Mouse (Mus musculus) yolk sac, embryonic 10.5 days (tissue): ENCODE measurements around the gene Ccdc124.

Experiments used
- DNase-seq: peaks from one replicate; pipeline ENCODE4 v3.0.0-alpha.2; 2017; ENCODE audit warnings: low spot score

Gene Ccdc124

DNA sequence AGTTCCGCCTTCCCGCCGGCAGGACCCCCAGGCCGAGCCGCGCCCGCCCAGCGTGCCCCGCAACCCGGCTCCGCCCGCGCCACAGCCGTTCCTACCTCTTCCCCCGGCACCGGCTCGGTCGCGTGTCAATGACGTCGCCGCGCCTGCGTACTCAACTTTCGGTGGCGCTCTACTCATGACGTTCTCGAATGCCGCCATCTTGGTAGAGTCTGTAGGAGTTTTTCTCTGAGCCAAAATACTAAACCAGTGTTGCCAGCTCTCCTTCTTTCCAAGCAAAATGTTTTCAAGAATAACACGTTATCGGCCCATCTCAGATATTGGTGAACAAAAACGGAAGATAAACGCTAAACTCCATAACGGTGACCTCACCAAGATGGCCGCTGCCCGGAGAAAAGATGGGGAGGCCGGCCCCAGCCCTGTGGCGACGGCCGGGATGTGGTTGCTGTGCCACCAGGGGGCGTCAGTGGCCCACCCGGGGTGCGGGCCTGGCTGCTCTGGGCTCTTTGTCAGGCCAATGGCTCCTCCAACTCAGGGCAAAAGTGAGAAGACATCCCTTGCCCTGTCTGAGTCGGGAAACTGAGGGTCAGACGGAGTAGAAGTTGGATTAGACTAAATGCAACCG lies at the start of gene Ccdc124:
Ccdc124 (minus strand) TSS at position 572 of the 622 bp plus-strand sequence.
- DNase-seq = peak; percentile 95

DNA sequence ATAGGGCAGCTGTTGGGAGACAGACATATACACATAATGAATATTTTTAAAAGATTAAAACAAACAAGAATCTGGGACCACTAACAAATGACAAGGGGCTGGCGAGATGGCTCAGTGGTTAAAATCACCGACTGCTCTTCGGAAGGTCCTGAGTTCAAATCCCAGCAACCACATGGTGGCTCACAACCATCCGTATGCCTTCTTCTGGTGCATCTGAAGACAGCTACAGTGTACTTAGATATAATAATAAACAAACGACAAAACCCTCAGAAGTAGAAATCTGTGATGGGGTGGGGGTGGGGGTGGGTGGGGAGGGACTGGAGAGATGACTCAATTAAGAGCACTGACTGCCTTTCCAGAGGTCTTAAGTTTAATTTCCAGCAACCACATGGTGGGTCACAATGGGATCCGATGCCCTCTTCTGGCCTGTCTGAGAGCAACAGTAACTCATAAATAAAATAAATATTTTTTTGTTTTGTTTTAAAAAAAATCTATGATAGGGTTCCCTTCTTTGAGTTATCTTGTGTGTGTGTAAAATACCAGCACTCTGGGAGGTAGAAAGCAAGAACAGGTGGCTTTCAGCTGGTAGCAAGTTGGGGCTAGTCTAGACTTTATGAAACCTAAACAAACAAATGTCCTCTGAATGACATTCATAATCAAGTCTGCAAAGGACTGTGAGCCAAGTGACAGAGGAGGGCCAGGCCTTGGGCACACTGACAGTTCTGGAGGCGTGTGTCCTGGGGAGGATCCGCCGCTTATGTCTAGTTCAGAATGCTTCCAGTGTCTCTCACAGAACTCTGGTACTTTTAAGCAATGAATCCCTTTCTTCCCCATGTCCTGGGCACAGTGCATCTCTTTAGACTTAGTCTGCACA lies 46.6 kb upstream of the Ccdc124 start:
- DNase-seq = no peak

DNA sequence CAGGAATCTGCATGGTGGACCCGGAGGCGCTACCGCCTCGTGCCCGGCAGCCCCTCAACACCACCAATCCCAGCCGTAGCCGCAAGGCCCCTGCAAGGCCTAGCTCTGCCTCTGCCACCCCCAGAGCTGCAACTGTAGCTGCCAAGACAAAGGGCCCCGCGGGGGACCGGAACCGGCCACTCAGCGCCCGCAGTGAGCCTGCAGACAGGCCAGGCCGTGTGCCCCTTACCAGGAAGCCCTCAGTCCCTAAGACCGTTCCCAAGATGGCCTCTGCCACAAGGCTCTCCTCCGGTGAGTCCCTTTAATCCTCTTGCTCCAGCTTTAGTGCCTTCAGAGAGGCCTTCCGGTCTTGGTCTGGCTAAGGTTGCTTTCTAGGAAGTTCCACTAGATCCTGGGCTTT lies 41.0 kb upstream of the Ccdc124 start:
- no peak for DNase-seq

DNA sequence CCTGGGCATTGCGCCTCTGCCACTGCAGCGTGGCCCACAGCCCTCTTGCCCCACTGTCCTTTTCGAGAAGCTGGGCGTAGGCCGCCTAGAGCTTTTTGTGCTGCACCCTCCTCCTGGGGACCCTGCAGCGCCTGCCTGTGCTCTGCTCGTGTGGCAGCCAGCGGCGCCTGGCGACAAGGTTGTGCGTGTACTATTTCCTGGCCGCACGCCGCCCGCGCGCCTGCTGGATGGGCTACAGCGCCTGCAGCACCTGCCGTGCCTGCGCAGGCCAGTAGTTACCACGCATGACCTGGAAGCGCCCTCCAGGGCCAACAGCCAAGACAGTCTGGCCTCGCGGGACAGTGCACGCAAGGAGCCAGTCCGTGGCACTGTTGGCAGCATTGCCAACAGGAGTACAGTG lies 39.8 kb upstream of the Ccdc124 start:
- no peak for DNase-seq

DNA sequence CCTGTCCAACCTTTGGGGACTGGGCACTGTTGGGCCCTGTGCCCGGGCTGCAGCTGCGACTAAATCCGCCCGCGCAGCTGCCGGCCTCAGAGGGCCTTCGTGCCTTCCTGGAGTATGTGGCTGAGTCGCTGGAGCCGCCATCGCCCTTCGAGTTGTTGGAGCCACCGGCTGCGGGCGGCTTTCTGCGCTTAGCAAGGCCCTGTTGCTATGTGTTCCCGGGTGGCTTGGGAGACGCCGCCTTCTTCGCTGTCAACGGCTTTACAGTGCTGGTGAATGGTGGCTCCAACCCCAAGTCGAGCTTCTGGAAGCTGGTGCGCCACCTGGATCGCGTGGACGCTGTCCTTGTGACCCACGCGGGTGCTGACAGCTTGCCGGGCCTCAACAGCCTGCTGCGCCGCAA lies 39.2 kb upstream of the Ccdc124 start:
- DNase-seq = no peak

DNA sequence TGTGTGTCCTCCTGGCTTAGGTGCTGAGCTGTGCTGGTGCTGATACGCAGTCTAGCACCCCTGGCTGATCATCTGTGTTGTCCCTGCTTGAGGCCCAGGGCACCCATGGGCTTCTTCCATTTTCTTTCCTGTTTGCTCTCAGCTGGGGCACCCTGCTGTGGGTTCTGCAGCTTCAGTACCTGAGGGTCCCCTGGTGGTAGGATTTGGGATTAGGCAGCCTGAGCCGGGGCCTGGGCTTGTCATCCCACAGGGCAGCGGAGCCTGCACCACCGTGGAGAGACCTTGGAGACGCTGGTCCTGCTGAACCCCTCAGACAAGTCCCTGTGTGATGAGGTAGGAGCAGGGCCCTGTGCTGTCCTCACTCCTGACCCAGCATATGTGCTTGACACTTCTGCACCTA lies 37.9 kb upstream of the Ccdc124 start:
- no peak for DNase-seq

DNA sequence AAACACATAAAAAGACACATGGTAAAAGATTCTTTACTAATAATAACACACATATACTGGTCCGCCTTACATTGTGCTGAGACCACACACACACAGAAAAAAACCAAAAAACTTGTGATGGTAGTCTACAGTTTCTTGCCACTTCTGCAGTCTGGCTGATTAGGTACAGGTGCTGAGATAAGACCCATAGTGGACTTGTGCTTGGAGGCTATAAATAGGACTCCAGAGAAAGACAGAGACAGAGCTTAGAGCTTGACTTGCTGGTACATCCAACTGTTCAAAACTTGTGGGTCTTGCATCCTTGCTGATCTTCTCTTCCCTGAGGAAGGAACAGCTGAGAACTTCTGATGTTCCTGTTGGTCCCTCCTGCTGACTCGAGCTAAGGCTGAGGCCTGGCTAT lies 33.8 kb upstream of the Ccdc124 start:
- no peak for DNase-seq

DNA sequence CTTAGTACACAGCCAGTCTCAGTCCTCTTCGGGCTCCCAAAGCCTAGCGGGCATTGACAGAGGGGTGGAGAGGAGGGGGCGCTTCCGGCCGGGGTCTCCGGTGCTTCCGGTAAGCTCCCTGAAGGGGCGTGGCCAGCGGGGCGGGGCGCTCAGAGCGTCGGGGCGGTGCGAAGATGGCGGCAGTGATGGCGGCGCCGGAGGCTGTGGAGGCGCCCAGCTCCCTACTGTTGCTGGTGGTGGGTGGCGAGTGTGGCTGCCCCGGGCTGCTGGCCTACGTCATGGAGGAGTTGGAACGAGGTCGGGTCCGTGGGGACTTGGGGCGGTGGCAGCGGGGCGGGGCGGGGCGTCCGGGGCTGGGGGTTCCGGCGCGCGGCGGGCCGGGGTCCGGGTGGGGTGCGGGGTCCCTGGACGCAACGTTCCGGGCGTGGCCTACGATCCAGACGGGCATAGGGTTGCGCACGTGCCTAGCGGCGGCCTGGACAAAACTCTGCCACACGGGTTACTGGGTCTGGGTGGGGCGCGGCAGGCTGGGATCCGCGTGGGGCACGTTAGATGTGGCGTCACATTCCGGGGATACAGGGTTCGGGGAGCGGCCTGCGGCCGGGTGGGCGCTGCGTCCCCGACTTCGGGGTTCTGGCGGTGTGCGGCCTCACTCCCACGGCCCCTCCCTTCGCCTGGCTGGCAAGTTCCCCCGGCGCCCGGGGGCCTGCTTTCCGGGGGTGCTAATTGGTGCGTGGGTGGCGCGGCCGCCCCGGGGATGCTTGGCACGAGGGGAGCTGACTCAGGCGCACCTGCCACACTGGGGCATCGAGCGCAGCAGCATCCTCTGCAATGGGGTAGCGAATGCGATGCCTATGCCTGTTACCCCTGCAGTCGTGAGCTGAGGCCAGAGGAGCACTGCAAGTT lies 32.3 kb upstream of the Ccdc124 start, which contains the start of gene Map1s:
Map1s (plus strand) TSS at position 102 of the 906 bp plus-strand sequence.
- DNase-seq = peak; percentile 86

DNA sequence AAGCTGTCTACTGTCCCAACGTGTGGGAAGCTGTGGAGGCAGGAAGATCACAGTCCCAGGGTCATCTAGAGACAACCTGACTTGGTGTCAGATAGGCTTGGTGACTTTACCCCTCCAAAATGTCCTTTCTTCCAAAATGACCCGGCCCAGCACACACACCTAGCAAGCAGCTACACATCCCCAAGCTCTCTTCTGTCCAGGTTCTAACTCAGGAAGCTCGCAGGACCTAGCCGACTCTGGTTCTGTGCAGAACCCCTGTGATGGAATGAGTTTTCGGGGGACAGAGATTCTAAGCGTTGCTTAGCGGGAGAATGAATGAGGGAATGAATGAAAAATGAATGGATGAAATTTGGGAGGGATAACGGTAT lies 31.7 kb upstream of the Ccdc124 start:
- DNase-seq = no peak

DNA sequence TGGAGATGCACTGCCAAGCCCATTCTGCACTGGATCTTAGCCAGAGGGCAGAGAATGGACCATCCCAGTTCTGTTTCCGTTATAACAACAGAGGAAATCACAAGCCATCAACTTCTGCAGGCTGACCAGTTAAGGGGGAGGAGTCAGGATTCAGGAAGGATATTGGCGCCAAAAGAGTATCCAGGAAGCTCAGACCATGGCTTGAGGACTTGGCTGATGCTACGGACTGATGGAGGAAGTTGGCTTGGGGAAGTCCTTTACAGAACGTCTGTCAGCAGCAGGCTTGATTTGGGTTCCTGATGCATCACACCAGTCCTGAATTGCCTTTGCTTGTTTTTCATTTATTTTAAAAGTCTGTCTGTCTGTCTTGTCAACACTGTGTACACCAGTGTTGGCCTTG lies 30.8 kb upstream of the Ccdc124 start:
- no peak for DNase-seq

DNA sequence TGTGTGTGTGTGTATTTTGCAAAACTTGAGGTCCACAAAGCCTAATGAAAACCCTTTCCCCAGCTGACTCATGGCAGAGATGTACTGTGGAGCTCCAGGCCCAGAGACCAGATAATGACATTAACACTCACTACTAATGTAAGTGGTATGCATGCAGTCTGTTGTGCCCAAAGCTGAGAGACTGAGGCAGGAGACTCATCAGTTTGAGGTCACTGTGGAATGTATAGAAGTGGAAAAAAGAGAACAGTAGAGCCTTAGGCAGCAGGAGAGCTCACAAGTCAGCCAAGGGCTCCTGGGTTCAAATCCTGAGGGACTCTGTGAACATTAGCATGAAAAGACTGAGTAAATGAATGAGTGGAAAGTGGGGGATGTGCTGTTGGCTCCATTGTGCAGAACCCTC lies 29.8 kb upstream of the Ccdc124 start:
- DNase-seq = no peak

DNA sequence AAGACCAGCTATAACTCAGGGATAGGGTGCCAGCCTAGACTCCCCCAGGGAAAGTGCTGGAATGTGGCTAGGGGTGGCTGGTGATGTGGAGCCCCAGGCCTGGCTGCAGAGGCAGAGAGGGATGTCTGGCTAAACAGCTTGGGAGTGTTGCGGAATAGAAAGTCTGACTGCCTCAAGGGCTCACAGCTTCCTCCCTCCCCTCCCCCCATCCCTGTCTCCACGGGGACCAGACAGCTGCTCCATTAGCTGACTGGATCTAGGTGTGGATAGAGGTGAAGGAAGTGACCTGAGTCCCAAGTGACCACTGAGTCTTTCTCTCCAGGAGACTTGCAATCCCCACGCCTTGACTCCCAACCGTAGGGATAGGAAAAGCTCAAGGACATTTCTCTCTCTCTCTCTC lies 29.4 kb upstream of the Ccdc124 start:
- no peak for DNase-seq

DNA sequence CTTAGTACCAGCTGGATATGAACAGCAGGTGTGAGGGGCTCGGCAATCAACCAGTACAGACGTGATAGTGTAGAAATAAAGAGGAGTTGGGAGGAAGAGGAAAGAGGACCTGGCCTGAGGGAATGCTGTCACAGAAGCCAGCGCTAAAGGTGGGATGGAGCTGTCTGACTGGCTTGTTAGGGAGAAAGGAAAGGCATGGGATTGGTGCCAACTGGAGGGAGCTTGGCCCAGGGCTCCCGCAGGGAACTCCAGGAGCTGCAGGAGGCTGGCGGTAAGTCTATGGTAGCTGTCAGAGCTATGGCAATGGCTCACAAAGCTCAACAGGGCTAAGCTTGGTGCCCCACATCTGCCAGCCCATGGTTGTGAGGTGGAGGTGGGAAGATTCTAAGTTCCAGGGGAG lies 28.5 kb upstream of the Ccdc124 start:
- no peak for DNase-seq

DNA sequence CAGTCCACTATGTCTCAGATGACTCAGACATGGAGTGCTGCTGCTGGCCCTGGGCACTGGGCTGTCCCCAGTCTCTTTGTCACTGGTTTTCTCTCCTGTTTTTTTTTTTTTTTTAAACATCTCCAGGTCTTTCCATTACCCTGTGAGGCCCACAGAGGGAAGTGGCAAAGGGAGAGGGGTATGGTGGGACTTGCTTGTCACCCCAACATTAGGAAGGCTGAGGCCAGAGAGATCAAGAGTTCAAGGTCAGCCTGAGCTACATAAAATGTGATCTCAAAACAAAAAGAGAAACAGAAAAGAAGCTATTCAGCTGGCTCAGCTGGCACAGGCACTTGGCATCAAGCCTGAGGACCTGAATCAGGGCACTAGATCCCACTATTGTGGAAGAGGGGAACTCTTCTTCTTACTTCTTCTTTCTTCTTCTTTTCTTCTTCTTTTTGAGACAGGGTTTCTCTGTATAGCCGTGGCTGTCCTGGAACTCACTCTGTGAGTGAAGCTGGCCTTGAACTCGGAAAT lies 27.2 kb upstream of the Ccdc124 start:
- DNase-seq = no peak

DNA sequence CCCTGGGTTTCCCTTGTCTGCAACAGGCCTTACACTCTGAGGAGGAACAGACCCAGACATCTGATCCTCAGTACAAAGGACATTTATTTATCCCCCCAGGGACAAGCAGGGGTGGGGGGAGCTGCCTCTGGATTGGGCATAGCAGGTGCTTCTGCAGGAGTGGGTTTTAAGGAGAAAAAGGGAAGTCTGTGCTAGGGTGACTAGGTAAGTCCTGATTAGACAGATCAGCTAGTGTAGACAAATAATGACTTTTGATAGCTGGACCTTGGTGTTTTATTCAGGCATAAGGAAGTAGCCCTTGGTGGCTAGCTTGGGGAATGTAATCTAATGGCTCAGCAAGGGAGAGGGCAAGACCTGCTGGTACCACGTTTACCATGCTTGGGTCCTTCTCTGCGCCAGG lies 25.5 kb upstream of the Ccdc124 start:
- DNase-seq = no peak

DNA sequence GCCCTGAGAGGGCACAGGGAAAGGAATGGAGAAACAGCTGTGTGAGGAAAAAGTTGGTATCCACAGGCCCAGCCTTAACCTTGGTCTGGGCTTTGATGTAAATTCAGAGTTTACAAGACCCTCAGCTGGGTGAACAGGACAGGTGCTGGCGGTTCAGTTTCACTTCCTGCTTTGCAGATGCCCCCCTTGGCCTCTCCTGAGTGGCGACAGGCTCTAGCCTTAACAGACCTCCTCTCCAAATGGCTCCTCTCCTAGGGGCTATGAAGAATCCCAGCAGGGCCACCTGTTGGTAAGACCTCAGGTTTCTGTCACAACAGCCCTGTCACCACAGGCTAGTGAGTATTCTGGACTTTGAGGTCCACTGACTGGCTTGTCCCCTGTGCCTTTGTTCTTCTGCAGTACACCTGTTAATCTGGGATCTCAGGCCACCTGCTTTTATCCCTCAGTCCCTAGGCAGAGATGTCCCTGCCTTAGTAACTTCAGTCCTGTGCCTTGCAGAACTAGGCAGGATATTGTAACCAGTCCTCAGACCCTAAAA lies 25.0 kb upstream of the Ccdc124 start:
- DNase-seq = no peak

DNA sequence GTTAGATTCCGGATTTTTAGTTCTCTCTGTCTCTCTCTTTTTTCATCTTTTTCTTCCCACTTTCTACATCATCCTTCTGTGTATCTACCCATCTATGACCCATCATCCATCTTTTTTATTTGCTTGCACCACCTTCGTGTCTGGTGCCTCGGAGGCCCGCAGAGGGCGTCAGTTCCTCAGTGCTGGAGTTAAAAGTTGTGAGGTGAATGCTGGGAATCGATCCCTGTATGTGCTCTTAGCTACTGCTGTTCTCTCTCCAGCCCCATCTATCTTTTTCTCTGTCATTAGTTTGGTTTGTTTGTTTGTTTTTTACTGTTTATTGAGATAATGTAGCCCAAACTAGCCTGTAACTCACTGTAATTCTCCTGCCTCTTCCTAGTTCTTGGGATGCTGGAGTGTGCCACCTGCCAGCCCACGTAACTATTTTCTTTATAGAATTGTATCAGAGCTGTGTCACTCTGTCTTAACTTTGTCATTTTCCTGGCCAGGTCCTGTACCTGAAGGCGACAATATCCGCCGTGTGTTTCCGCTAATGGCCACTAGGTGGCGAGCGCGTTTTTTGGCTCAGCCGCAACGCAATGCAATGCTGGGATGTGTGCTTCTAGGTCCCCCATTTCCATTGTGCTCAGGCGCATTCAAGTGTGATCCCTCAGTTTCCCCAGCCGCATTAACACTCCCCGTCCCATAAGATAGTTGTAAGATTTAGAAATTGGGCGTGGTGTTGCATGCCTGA lies 24.1 kb upstream of the Ccdc124 start:
- peak; percentile 72 for DNase-seq

DNA sequence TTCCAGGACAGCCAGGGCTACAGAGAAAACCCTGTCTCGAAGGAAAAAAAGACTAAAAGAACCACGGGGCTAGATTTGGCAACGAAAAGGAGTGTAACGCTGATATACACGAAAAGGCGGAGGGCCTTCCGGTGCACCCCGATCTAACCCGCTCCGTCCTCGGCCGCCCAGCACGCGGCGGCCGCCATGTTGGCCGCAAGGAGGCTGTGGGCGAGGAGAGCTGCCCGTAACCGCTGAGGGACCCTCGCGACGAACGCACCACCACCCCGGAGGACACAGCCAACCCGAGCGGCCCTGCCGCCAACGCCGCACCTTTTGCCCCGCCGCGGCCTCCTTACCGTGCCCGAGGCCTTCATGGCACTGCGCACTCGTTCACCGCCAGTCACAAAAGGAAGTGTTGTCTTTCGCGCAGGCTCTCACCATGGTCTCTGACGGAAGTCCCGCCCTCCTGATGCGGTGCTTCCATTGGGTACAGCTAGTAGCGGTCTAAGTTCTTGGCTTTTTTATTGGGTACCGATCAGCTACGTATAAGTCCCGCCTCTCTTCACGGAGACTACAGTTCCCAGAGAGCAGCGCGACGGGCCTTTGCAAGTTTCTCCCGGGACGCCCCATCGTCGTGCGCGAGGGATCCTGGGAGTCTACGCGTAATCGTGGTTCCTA lies 23.4 kb upstream of the Ccdc124 start, which contains the start of gene Rpl18a:
Rpl18a (minus strand) TSS at position 392 of the 660 bp plus-strand sequence.
- peak; percentile 97 for DNase-seq

DNA sequence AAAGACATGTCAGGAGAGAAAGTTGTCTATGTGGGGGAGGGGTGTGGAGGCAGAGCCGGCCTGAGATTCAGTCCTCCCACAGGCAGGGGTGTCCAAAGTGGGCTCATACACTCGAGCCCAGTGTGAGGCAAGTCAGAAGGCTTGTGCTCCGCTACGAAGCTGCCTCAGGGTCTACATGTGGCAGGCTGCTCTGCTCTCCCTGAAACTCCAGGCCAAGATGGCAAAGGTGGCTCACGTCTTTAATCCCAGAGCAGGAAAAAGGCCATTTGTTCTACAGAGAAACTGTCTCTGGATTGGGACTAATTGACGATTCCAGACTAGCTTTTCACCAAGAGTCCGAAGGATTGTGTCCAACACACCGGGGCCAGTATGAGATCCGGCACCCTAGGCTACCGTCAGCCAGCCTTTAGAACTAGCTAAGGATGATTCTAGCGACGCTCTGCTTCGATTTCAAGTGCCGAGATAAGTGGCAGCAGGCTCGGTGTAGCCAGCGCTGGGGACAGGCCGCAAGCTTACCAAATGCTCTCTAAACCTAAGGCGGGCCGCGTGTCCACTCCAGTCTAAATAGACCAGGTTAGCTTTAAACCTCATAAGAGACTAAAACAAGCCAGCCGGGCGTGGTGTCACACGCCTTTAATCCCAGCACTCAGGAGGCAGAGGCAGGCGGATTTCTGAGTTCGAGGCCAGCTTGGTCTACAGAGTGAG lies 22.7 kb upstream of the Ccdc124 start:
- no peak for DNase-seq
